Mouse (Mus musculus) midbrain, embryonic 15.5 days (tissue): ENCODE results near the gene Isg15. TPM values are rescaled to one million over a fixed set of nuclear protein-coding genes. Genes with fewer than 3 reads are reported as not detected.
A peak's percentile ranks its signal among the peaks of the same experiment; 100 is the strongest.
"Not testable (repeated sequence)": the region's sequence is repeated elsewhere in the genome, so short reads cannot be mapped to it uniquely, and the experiment has no call there.

ENCODE experiments used
- ATAC-seq: fragments of 200-750 bp; cut with Nextera tagmentation; replicated peaks from 2 replicates; pipeline ENCODE4 v1.8.0; 2017; ENCODE audit warnings: moderate TSS enrichment
- H3K27ac ChIP-seq: fragments of 300-500 bp; sonication (generic); 2 replicates; pipeline ENCODE4 v1.5.1; 2015; ENCODE audit warnings: mild to moderate bottlenecking, inconsistent platforms
- H3K27me3 ChIP-seq: fragments of 300-500 bp; sonication (generic); replicated peaks from 2 replicates; pipeline ENCODE4 v1.6.1; 2015; ENCODE audit warnings: inconsistent platforms
- H3K36me3 ChIP-seq: fragments of 300-500 bp; sonication (generic); replicated peaks from 2 replicates; pipeline ENCODE4 v1.6.1; 2015; ENCODE audit warnings: inconsistent platforms
- H3K4me1 ChIP-seq: fragments of 300-500 bp; sonication (generic); 2 replicates; pipeline ENCODE4 v1.6.1; 2015; ENCODE audit warnings: inconsistent platforms
- H3K4me2 ChIP-seq: fragments of 300-500 bp; sonication (generic); 2 replicates; pipeline ENCODE4 v1.6.1; 2015; ENCODE audit warnings: inconsistent platforms, mild to moderate bottlenecking, moderate library complexity
- H3K4me3 ChIP-seq: fragments of 300-500 bp; sonication (generic); 2 replicates; pipeline ENCODE4 v1.5.1; 2015; ENCODE audit warnings: mild to moderate bottlenecking, inconsistent platforms
- H3K9ac ChIP-seq: fragments of 300-500 bp; sonication (generic); 2 replicates; pipeline ENCODE4 v1.6.1; 2015; ENCODE audit warnings: mild to moderate bottlenecking, inconsistent platforms
- H3K9me3 ChIP-seq: fragments of 300-500 bp; sonication (generic); 2 replicates; pipeline ENCODE4 v1.6.1; 2016; ENCODE audit warnings: inconsistent platforms
- WGBS: fragments of 180-500 bp; shearing (Covaris S2); methylation state at CpG from one replicate; pipeline ENCODE4 v1.1.7; 2015; ENCODE audit warnings: mixed read lengths; 5-methylcytosine and 5-hydroxymethylcytosine counted together
- microRNA-seq: library from miRNA; unstranded; fragments of <30 nt; microRNA quantifications from one replicate; pipeline ENCODE4, GENCODE M21; 2016
- polyA plus RNA-seq: library from polyadenylated mRNA; unstranded; fragments of >200 nt; fragmentation: Nextera tagmentation; extraction: Ambion mirVana; gene quantifications from 2 replicates; pipeline ENCODE4 v1.2.1, GENCODE M21; 2015

The Isg15 gene
- polyA plus RNA-seq, 1 experiment from 2014 or later = 2.2 TPM

DNA sequence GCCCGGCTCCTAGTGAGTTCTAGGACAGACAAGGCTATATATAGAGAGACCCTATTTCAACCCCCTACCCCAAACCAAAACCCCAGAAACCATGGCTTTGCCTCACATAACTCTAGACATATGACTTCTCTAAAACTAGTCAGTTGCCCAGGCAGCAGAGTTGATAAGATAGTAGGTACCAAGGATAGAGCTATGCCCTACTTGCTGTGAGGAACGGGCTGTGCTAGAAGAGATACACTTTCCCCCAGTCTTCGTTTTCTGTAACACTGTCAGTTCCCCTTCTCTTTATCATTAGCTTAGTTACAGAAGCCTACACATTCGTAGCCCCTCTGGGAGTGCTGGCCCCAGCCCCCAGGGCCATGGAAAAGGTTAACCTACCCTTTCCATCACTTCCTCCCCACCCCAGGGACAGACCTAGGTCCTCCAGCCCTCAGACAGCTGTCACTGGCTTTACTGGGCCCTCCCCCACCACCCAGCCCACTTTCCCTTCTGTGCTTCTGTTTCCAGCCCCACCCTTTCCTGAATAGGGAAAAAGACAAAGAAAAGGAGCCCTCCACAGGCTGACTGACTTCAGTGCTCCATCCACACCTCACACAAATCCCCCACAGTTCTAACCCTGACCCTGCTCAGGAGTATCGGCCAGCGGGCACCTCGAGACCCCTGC lies 16.2 kb downstream of the Isg15 start:
- peak overlapping the region; percentile 79 for H3K9ac ChIP-seq
- H3K4me2 ChIP-seq = peak overlapping the region; percentile 76
- H3K4me1 ChIP-seq = peaks cover 92% of the 10 kb centered on the region
- H3K9me3 ChIP-seq = no peaks in the 10 kb centered on the region
- WGBS = 60% methylated on average over 7 of the region's 7 CpGs
- no peaks in the 10 kb centered on the region for H3K27me3 ChIP-seq
- H3K27ac ChIP-seq = peak overlapping the region; percentile 95
- H3K36me3 ChIP-seq = no peaks in the 10 kb centered on the region
- peak overlapping the region; percentile 56 for H3K4me3 ChIP-seq
- peak; percentile 18 for ATAC-seq

DNA sequence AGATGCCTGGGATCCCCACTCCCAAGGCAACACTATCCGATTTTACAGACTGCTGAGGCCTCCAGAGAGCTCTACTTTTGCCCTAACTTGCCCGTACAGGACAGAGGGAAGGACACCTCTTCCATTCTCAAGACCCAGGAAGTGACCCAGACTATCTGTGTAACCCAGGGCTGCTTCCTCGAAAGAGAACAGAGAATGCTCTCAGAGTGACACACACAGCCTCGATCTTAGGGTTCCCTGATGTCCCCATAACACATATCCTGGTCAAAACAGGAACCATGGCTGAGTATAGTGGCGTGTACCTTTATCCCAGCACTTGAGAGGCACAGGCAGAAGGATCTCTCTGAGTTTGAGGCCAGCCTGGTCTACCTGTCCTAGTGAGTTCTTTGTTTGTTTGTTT lies 16.9 kb downstream of the Isg15 start:
- Histone ChIP-seq H3K9ac (peak overlapping the region; percentile 29), H3K9me3 (no peaks in the 10 kb centered on the region), H3K4me2 (peak overlapping the region; percentile 76), H3K4me1 (peaks cover 85% of the 10 kb centered on the region), H3K27me3 (no peaks in the 10 kb centered on the region), H3K36me3 (peaks cover 7% of the 10 kb centered on the region), H3K27ac (no peak overlapping the region), H3K4me3 (peak overlapping the region; percentile 56)
- 83% methylated on average over 5 of the region's 5 CpGs for WGBS
- ATAC-seq = no peak

DNA sequence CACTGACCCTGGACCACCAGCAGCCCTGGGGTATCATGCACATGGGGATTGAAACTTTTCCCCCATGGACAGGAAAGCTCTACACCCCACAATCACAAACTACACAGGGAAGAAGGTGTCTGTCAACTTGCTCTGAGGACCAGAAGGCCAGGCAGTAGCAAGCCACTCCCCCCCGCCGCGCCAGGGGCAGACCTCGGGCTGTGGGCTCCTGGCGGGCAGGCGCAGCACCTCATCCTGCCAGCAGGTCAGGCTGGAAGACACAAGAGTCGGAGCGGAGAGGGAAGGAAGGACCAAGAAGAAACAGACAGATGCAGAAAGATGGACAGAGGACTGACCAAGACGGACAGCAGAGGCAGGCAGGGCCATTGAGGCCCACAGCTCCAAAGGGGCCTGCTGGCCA lies 23.0 kb downstream of the Isg15 start:
- H3K4me1 ChIP-seq = peaks cover 30% of the 10 kb centered on the region
- no peak overlapping the region for H3K4me2 ChIP-seq
- no peak for ATAC-seq
- H3K9ac ChIP-seq = no peak overlapping the region
- no peaks in the 10 kb centered on the region for H3K27me3 ChIP-seq
- H3K36me3 ChIP-seq = peaks cover 66% of the 10 kb centered on the region
- 89% methylated on average over 9 of the region's 9 CpGs for whole genome bisulfite sequencing
- H3K9me3 ChIP-seq = no peaks in the 10 kb centered on the region
- no peak overlapping the region for H3K4me3 ChIP-seq
- H3K27ac ChIP-seq = no peak overlapping the region

DNA sequence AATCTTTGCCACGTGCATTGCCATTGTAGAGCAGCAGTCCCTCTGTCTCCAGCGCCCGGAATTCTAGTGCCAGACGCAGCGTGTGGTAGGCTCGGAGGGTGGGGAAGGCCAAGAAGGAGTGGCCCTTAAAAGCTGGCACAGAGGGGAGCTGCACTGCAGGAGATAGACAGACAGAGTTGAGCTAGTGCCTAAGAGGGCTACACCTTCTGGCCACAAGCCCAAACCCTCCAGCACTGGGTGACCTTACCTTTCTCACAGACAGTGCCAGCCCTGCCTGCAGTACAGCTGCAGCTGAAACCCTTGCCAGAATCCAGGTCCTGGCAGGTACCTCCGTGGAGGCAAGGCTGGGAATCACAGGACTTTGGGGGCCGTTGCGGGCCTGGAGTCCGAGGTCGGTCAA lies 28.8 kb downstream of the Isg15 start:
- peaks cover 98% of the 10 kb centered on the region for H3K36me3 ChIP-seq
- 97% methylated on average over 11 of the region's 11 CpGs for WGBS
- H3K27ac ChIP-seq = no peak overlapping the region
- H3K4me2 ChIP-seq = no peak overlapping the region
- no peak for ATAC-seq
- H3K4me1 ChIP-seq = no peaks in the 10 kb centered on the region
- no peak overlapping the region for H3K9ac ChIP-seq
- H3K9me3 ChIP-seq = no peaks in the 10 kb centered on the region
- no peak overlapping the region for H3K4me3 ChIP-seq
- no peaks in the 10 kb centered on the region for H3K27me3 ChIP-seq

DNA sequence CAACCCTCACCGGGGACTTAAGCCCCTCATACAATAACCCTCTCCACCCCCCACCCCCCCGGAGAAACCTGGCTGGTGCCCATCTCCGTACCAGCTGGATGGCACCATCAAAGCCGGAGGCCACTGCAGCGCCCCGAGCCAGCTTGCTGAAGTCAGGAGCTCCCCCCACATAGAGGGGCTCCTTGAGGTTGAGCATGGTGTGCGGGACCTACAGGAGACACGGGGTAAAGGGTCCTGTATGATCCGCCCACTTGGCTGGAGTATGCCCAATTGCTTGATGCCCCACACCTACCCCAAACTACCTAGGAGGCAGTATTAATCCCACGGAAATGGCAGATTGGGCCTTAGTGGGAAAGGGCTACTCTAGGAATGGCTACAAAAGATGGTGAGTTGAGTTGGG lies 31.5 kb downstream of the Isg15 start:
- Histone ChIP-seq H3K27ac (no peak overlapping the region), H3K9ac (no peak overlapping the region), H3K4me3 (no peak overlapping the region), H3K4me1 (no peaks in the 10 kb centered on the region), H3K36me3 (peaks cover 93% of the 10 kb centered on the region), H3K9me3 (no peaks in the 10 kb centered on the region), H3K27me3 (no peaks in the 10 kb centered on the region), H3K4me2 (no peak overlapping the region)
- 97% methylated on average over 10 of the region's 10 CpGs for WGBS
- ATAC-seq = no peak; the same call in 1 of the 2 replicates

DNA sequence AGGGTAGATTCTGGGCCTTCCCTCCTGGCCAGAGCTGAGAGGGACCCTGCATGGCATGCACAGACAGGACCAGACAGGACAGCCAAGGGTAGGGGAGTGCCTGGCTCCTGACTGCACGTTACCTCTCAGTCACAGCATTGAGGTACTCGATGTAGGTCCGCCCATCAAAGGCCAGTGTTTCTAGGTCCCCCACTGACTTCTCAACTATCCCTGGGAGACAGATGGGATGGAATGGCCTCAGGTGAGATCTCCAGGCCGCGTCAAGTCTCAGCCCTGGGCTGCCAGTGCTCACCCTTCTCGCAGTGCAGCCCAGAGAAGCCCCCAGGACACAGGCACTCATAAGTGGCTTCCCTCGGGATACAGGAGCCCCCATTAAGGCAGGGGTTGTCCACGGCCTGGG lies 32.0 kb downstream of the Isg15 start:
- H3K36me3 ChIP-seq = peaks cover 92% of the 10 kb centered on the region
- ATAC-seq = no peak
- no peak overlapping the region for H3K4me3 ChIP-seq
- H3K9me3 ChIP-seq = no peaks in the 10 kb centered on the region
- H3K4me1 ChIP-seq = no peaks in the 10 kb centered on the region
- no peak overlapping the region for H3K4me2 ChIP-seq
- H3K27me3 ChIP-seq = no peaks in the 10 kb centered on the region
- H3K9ac ChIP-seq = no peak overlapping the region
- H3K27ac ChIP-seq = no peak overlapping the region
- 95% methylated on average over 8 of the region's 8 CpGs for WGBS

DNA sequence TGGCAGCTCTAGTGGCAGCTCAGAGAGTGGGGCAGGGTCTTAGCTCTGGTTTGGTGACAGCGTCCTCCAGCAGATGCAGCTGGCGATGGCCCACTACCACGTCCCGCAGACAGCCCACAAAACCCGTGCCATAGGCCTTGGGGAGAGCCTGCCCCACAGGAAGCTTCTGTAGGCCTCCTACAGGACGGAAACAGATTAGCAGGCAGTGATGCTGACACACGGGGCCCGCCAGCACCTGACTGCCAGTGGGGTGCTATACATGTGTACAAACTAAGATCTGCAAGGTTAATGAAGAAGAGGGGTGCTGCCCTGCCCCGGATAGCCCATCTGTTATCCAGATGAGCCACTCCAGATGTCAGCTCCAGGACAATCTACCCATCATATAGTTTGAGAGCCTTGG lies 34.1 kb downstream of the Isg15 start:
- H3K9ac ChIP-seq = no peak overlapping the region
- H3K9me3 ChIP-seq = no peaks in the 10 kb centered on the region
- 90% methylated on average over 9 of the region's 9 CpGs for WGBS
- H3K27ac ChIP-seq = no peak overlapping the region
- no peak for ATAC-seq
- no peak overlapping the region for H3K4me3 ChIP-seq
- H3K27me3 ChIP-seq = no peaks in the 10 kb centered on the region
- peaks cover 83% of the 10 kb centered on the region for H3K36me3 ChIP-seq
- H3K4me2 ChIP-seq = no peak overlapping the region
- H3K4me1 ChIP-seq = no peaks in the 10 kb centered on the region

DNA sequence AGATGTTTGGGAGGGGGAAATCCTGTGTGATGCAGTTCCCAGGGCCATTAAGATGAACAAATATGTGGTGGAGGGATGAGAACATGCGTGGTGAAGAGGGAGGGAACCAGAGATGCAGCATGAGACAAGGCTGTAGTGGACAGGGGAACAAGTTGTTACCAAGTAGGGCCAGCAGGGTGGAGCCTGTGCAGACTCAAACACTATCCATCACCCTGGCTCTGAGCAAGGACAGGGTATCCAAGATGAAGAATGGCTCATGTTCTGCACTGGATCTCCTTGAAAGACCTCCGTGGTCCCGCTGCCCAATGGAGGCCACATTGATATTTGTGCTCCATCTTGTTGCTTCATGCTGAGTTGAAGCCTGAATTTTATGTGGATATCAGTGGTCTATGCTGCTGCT lies 45.8 kb downstream of the Isg15 start:
- ATAC-seq = no peak
- H3K4me3 ChIP-seq = no peak overlapping the region
- no peak overlapping the region for H3K27ac ChIP-seq
- no peaks in the 10 kb centered on the region for H3K36me3 ChIP-seq
- peaks cover 4% of the 10 kb centered on the region; the same call in 1 of the 2 replicates for H3K9me3 ChIP-seq
- H3K4me1 ChIP-seq = no peaks in the 10 kb centered on the region
- H3K9ac ChIP-seq = no peak overlapping the region
- 95% methylated on average over 3 of the region's 3 CpGs for WGBS
- H3K4me2 ChIP-seq = no peak overlapping the region
- no peaks in the 10 kb centered on the region for H3K27me3 ChIP-seq

GRCm38 (mm10) chr4:156150887-156151286 lies 49.7 kb downstream of the Isg15 start:
- not testable (repeated sequence) for H3K4me2 ChIP-seq, H3K9me3 ChIP-seq, ATAC-seq, H3K27me3 ChIP-seq, H3K4me3 ChIP-seq, H3K9ac ChIP-seq, H3K36me3 ChIP-seq, H3K27ac ChIP-seq, H3K4me1 ChIP-seq
- 88% methylated on average over 10 of the region's 10 CpGs for WGBS

Small RNA genes within 50 kb of the gene (microRNA-seq; reads per million reads assigned to microRNA genes)
- 3.3 reads per million, percentile 16 among the genes with 10 or more reads in this experiment for gene Mir7658

Other genes starting within 250 kb of the Isg15 start
- 6.8 and 9.5 TPM in 2 replicates for gene C1qtnf12, start 238.5 kb downstream of the Isg15 start, polyA plus RNA-seq
- 38.5 and 38.9 TPM in 2 replicates for gene B3galt6, start 208.2 kb downstream of the Isg15 start, polyA plus RNA-seq
- 113 and 118 TPM in 2 replicates for gene Sdf4, start 207.9 kb downstream of the Isg15 start, polyA plus RNA-seq
- gene Tnfrsf4, start 187.0 kb downstream of the Isg15 start, polyA plus RNA-seq = 0.56 and 0.83 TPM in 2 replicates
- 3.2 and 3.6 TPM in 2 replicates for gene Tnfrsf18, start 174.7 kb downstream of the Isg15 start, polyA plus RNA-seq
- not detected in 2 replicates for gene Ttll10, start 141.4 kb downstream of the Isg15 start, polyA plus RNA-seq
- gene 9430015G10Rik, start 90.8 kb downstream of the Isg15 start, polyA plus RNA-seq = 37.6 TPM in 2 replicates
- 0.62 and 0.83 TPM in 2 replicates for gene Rnf223, start 70.3 kb downstream of the Isg15 start, polyA plus RNA-seq
- 141 and 142 TPM in 2 replicates for gene Agrn, start 3.3 kb downstream of the Isg15 start, polyA plus RNA-seq
- 4.0 and 4.9 TPM in 2 replicates for gene AW011738, start 2.5 kb upstream of the Isg15 start, polyA plus RNA-seq
- 2.2 and 2.4 TPM in 2 replicates for gene Perm1, start 15.1 kb upstream of the Isg15 start, polyA plus RNA-seq
- gene Plekhn1, start 34.0 kb upstream of the Isg15 start, polyA plus RNA-seq = 29.1 and 30.1 TPM in 2 replicates
- 56.6 and 60.4 TPM in 2 replicates for gene Noc2l, start 35.2 kb upstream of the Isg15 start, polyA plus RNA-seq
- 4.8 and 5.5 TPM in 2 replicates for gene Samd11, start 54.8 kb upstream of the Isg15 start, polyA plus RNA-seq
- gene Vmn2r-ps159, start 130.3 kb upstream of the Isg15 start, polyA plus RNA-seq = not detected in 2 replicates